In the genomic region with DNA sequence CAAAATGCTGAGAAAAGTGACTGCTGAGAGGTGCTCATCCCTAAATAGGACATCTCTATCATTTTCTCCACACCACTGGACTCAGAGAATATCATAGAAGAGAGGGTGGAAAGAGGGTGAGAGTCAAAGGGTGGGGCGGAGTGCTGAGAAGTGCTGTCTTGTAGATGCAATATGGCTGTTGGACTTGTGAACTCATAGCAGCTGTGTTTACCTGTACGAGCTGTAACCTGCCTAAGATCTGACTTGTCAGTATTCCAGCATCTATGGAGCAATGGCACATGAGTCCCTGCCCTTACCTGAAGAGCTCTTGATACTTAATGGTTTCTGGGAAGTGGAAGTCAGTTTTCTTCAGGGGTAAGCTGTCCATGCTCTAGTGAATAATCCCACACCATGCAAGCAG, we compare ENCODE assay signal across 25 mouse cellular contexts.
"Had no signal": no experiment of that assay in that cellular context is flagged by ENCODE, and none has a peak within 500 bp of the region (broad histone marks: within the 10 kb centered on the region; RNA-seq: fewer than 3 reads in every experiment).

No protein-coding gene starts in this region.

- H3K4me1 ChIP-seq: heart, embryonic 10.5 days; heart, embryonic 12.5 days; hindbrain, embryonic 10.5 days; hindbrain, embryonic 12.5 days; kidney, embryonic 15.5 days; limb, embryonic 13.5 days; limb, embryonic 15.5 days had no signal

- H3K4me3 ChIP-seq: heart, embryonic 10.5 days; heart, embryonic 12.5 days; hindbrain, embryonic 10.5 days; hindbrain, embryonic 12.5 days; kidney, embryonic 15.5 days; layer of hippocampus, adult 2 months; left cerebral cortex, adult 2 months; limb, embryonic 13.5 days; limb, embryonic 15.5 days had no signal

- H3K4me2 ChIP-seq: heart, embryonic 12.5 days; hindbrain, embryonic 12.5 days; hindbrain, embryonic 14.5 days; kidney, embryonic 15.5 days; limb, embryonic 13.5 days; limb, embryonic 15.5 days had no signal

- H3K36me3 ChIP-seq: heart, embryonic 10.5 days; heart, embryonic 12.5 days; hindbrain, embryonic 10.5 days; hindbrain, embryonic 12.5 days; kidney, embryonic 15.5 days; limb, embryonic 13.5 days; limb, embryonic 15.5 days had no signal

- H3K27me3 ChIP-seq: heart, embryonic 12.5 days; hindbrain, embryonic 12.5 days; kidney, embryonic 15.5 days; limb, embryonic 13.5 days; limb, embryonic 15.5 days had no signal

- H3K9ac ChIP-seq: forebrain, postnatal 0 days; heart, embryonic 12.5 days; hindbrain, embryonic 12.5 days; hindbrain, embryonic 14.5 days; kidney, embryonic 15.5 days; limb, embryonic 13.5 days; limb, embryonic 15.5 days had no signal

- ATAC-seq: forebrain, postnatal 0 days; hindbrain, embryonic 16.5 days; inflammation-experienced regulatory T-cells, adult 6 months had no signal

- DNase-seq: forebrain, postnatal 0 days; gastrocnemius, postnatal 14 days; gastrocnemius, postnatal 36 days; heart, adult 18-20 months; heart, postnatal 10 days; heart, postnatal 4 days; kidney, adult 11 months; kidney, adult 2 months; kidney, adult 9 months; kidney, postnatal 14 days; kidney, postnatal 36 days; left cerebral cortex, postnatal 4 days had no signal

- H3K9me3 ChIP-seq: heart, embryonic 10.5 days; heart, embryonic 12.5 days; hindbrain, embryonic 10.5 days; hindbrain, embryonic 12.5 days; kidney, embryonic 15.5 days; limb, embryonic 13.5 days; limb, embryonic 15.5 days had no signal

- H3K27ac ChIP-seq: heart, embryonic 10.5 days; hindbrain, embryonic 10.5 days; hindbrain, embryonic 12.5 days; hindbrain, embryonic 14.5 days; kidney, embryonic 15.5 days; kidney, postnatal 0 days; layer of hippocampus, adult 2 months; left cerebral cortex, adult 2 months; limb, embryonic 13.5 days; limb, embryonic 15.5 days had no signal
